Mouse (Mus musculus) embryo, embryonic 11.5 days (tissue): ENCODE measurements around the gene Capza3.

ENCODE experiments used
- DNase-seq: peaks from one replicate; pipeline ENCODE4 v3.0.0-alpha.2; 2012; ENCODE audit warnings: low read depth, low spot score

Capza3 gene

GRCm38 (mm10) chr6:140040952-140041351, at the start of gene Capza3:
Gene Capza3, plus strand, starts transcription at chr6:140041252.
- DNase-seq = no peak

GRCm38 (mm10) chr6:140005181-140005580, 35.9 kb upstream of the Capza3 start:
- no peak for DNase-seq

- no peak for DNase-seq
These were observed 16.6 kb upstream of the Capza3 start for GRCm38 (mm10) chr6:140024404-140024803.

GRCm38 (mm10) chr6:140041357-140041756, 305 bp downstream of the Capza3 start, which contains the start of gene Plcz1:
Gene Plcz1, minus strand, starts transcription at chr6:140041457.
- DNase-seq = no peak

GRCm38 (mm10) chr6:140051476-140051875, 10.4 kb downstream of the Capza3 start:
- no peak for DNase-seq

GRCm38 (mm10) chr6:140054271-140054928, 13.3 kb downstream of the Capza3 start:
- DNase-seq = no peak

GRCm38 (mm10) chr6:140069177-140069576, 28.1 kb downstream of the Capza3 start:
- DNase-seq = no peak

GRCm38 (mm10) chr6:140080933-140081332, 39.9 kb downstream of the Capza3 start:
- no peak for DNase-seq

- no peak for DNase-seq
These were observed 40.7 kb downstream of the Capza3 start for GRCm38 (mm10) chr6:140081739-140082138.

GRCm38 (mm10) chr6:140089855-140090254, 48.8 kb downstream of the Capza3 start:
- DNase-seq = no peak
